Mouse (Mus musculus): ENCODE data around the gene Neurod4.
"Not testable (repeated sequence)": the region's sequence is repeated elsewhere in the genome, so short reads cannot be mapped to it uniquely, and the experiment has no call there.

Gene Neurod4

DNA sequence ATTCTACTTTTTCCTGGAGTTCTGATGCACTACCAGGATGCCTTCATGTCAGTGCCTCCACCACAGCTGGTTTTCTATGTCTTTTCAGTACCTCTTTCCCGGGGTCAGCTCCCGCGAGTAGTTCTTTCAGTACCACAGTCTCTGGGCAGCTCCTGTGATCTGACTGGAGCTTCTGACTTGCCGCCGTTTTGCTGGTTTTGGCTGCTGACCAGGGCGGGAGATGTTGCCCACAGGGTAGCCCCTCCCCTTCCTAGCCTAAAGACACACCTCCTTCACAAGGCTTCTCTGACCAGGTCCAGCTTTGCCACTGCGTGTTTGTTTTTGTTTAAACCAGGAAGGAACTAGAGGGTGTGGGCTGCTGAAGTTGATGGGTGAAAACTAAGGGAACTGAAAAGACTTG, at the start of gene Neurod4:
Gene Neurod4 (minus strand): TSS at position 175 of the 400 bp plus-strand sequence.
- peak; percentile 41 for DNase-seq (ENCODE audit: low spot score)

- DNase-seq (ENCODE audit: low spot score), result no peak
Observed at GRCm38 (mm10) chr10:130324243-130324642, 44.2 kb upstream of the Neurod4 start.

DNA sequence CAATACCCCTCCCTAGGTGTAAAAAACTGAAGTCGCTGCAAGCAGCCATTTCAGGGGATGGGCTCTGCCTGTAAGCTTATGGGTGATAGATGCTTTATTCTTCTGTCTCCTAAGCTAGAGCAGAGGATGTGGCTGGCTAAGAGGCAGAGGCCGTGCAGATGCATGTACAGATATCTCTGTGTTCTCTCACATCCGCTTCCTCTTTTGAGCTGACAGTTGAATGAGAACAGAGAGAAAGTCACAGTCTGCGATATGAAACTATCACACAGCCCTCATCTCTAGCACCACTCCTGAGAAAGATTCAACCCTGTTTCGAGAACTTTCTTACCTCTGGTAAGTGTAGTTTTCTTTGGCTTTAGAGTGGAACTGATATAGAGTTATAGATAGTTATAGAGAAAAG, 42.6 kb upstream of the Neurod4 start, which contains the start of gene Tespa1:
Gene Tespa1 (plus strand): TSS at position 234 of the 400 bp plus-strand sequence.
- no peak for DNase-seq (ENCODE audit: low spot score)

DNA sequence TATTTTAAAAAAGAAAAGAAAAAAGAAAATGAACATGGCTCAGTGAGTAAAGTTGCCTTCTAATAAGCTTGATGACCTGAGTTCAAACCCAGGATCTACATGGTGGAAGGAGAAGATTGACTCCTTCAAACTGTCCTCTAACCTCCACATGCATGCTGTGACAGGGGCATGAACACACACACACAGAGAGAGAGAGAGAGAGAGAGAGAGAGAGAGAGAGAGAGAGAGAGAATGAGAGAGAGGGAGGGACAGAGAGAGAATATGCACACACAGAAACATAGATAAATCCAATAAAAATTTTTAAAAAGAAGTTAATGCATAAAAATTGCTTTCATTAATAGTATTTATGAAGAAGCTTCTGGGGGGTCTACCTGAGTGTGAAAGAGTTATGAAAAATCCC, 42.0 kb upstream of the Neurod4 start:
- no peak for DNase-seq (ENCODE audit: low spot score)

DNA sequence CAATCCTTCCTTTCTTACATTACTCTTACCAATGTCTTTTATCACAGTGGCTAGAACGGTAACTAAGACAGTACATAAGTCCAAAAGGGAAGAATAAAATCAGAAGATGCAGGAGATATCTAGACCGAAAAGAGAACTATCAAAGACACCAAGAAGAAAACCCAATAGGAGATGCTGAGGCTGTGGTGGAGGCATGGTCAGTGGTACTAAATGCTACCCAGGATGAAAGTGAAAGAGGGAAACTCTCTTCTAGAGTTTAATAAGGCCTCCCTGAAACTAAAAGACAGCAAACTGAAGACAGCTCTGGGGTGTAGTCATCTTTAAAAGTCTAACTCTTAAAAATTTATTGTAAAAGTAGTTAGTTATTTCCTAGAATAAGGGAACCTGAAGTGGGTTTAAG, 40.7 kb upstream of the Neurod4 start:
- DNase-seq (ENCODE audit: low spot score), result no peak

DNA sequence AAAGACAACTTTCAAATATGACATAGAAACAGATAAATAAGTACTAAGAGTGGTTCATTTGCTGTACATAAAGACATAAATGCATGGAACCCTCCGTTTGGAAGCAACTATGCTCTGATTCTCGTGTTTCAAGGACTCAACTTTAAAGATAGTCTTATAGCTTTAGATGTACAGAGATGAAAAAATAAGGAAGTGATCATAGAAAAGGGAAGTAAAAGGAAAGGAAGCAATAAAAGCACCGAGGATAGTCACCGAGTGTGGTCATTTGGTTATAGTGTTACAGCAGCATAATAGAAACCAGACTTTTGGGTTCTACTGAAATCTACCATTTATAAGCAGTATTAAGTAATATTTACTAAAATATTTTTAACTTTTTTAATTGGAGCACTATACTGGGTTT, 38.7 kb upstream of the Neurod4 start:
- no peak for DNase-seq (ENCODE audit: low spot score)

DNA sequence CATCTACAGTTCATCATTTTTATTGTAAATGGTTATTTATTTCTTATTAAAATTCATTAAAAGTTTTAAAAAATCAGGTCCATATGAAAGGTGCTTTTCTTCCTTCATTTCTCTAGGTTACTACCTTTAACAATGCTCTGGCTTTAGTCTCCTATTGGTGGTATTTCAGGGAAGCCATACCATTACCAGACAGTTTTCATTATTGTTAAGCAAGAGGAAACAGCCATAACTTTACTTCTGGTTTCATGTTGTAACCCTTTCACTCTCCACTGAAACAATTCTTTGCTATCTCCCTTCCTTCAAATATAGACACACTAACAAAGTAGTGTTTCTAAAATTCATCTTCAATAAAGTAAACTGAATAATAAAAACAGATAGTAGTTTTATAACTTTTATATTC, 35.8 kb upstream of the Neurod4 start:
- no peak for DNase-seq (ENCODE audit: low spot score)

GRCm38 (mm10) chr10:130314110-130314829, 34.2 kb upstream of the Neurod4 start:
- DNase-seq (ENCODE audit: low spot score), result no peak

- no peak for DNase-seq (ENCODE audit: low spot score)
Observed at GRCm38 (mm10) chr10:130313531-130313930, 33.5 kb upstream of the Neurod4 start.

GRCm38 (mm10) chr10:130311534-130312227, 31.6 kb upstream of the Neurod4 start:
- no peak for DNase-seq (ENCODE audit: low spot score)

- not testable (repeated sequence) for DNase-seq (ENCODE audit: low spot score)
Observed at GRCm38 (mm10) chr10:130304138-130304537, 24.1 kb upstream of the Neurod4 start.

- DNase-seq (ENCODE audit: low spot score), result not testable (repeated sequence)
Observed at GRCm38 (mm10) chr10:130298748-130299147, 18.7 kb upstream of the Neurod4 start.

DNA sequence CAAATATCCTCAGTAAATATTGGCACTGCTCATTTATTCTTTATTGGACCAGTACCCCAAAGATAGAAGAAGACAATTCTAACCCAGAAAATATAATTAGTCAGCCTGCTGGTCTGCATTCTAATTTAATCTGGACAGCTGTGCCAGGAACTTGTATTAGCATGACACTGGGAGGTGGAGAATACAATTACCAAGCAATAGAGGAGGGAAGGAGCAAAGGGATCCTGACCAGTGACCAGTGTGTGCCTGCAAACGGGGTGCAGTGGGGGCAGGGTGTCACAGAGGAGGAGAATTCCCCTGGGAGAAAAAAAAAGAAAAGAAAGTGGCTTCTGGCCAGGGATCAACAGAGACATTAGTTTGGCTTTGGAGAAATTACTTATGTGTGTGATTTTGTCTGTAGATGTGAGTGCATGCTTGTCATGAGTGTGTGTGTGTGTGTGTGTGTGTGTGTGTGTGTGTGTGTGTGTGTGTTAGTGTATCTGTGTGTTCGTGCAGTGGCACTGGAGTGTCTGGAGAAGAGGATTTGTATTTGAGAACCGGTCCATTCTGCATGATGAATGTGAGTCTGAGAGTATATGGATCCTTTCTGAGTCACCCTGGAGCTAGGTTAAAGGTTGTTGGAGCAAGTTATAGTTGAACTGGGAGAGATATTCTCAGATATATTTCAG, 13.8 kb upstream of the Neurod4 start:
- no peak for DNase-seq (ENCODE audit: low spot score)

GRCm38 (mm10) chr10:130288007-130288406, 8.0 kb upstream of the Neurod4 start:
- DNase-seq (ENCODE audit: low spot score), result no peak

GRCm38 (mm10) chr10:130287201-130287600, 7.2 kb upstream of the Neurod4 start:
- DNase-seq (ENCODE audit: low spot score), result no peak

DNA sequence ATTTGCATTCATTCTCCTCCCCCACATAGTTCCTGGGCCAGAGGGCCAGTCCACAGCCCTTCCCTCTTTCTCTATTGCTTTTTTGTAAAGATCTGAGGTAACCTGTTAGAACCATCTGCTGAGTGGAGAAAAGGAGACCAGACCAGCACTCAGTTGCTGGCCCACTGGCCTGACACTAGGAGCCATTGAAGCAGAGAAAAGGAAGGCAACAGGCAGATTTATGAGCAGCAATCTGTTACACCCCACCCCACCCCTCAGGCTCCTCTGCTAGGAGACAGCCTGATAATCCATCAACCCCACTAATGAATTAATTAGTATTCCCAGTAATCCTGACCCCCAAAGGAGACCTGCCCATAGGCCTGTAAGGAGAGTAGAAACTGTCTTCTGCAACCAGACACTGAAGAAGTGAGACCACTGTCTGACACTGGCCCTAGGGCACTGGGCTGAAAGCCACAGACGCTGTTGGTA, 2.0 kb upstream of the Neurod4 start:
- no peak for DNase-seq (ENCODE audit: low spot score)

DNA sequence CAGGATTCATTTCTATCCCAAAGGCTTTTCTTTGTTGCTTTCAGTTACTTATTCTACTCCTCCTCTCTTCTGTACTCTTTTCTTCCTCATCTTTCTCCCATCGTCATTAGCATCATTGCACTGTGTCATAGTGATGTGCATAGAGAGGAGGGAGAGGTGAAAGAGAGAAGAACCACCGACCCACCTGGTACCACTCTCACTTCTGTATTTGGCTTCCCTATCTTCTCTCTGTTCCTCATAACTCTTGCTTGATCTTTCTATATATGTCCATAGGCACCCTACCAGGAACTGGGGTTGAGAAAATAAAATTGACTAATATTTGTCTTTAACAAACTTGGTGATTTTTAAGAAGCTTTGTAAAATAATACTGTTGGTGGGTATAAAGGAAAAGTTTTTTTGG, 3.5 kb downstream of the Neurod4 start:
- no peak for DNase-seq (ENCODE audit: low spot score)

DNA sequence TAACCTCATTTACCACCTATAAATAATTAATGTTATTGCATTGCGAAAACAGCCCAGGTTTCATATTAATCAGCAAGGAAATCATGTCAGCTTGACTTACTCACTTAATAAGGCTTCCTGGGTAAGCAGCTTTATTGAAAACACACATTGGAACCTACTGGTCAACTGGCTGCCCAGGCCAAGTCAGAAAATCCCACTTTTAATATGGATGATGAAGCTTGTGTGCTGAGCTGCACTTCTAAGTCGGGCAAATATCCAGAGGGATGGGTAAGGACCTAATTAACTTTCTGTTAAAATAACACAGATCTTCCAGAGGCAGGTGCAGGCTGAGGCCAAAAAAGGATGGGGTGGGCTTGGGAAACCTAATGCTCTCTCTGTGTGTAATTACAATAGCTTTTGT, 4.3 kb downstream of the Neurod4 start:
- no peak for DNase-seq (ENCODE audit: low spot score)

- DNase-seq (ENCODE audit: low spot score), result no peak
Observed at GRCm38 (mm10) chr10:130263203-130263602, 16.8 kb downstream of the Neurod4 start.

- no peak for DNase-seq (ENCODE audit: low spot score)
Observed at GRCm38 (mm10) chr10:130259483-130259882, 20.6 kb downstream of the Neurod4 start.

DNA sequence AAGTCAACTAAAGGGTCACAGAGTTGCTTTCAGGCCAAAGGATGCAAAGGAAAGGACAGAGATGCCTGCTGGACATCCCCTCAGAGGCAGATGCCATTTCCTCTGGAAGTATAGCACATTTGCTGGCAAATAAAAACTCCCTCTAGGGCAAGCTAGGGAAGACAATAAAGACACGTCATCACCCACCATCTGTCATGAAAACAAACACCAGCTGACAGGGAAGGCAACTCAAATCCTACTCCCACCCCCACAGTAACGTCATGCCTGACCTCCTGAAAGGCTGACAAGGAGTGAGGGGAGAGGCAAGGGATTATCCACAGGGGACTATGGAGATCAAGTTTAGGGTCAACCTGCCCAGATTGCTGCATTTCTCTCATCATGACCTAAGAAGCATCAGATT, 35.8 kb downstream of the Neurod4 start:
- DNase-seq (ENCODE audit: low spot score), result no peak

DNA sequence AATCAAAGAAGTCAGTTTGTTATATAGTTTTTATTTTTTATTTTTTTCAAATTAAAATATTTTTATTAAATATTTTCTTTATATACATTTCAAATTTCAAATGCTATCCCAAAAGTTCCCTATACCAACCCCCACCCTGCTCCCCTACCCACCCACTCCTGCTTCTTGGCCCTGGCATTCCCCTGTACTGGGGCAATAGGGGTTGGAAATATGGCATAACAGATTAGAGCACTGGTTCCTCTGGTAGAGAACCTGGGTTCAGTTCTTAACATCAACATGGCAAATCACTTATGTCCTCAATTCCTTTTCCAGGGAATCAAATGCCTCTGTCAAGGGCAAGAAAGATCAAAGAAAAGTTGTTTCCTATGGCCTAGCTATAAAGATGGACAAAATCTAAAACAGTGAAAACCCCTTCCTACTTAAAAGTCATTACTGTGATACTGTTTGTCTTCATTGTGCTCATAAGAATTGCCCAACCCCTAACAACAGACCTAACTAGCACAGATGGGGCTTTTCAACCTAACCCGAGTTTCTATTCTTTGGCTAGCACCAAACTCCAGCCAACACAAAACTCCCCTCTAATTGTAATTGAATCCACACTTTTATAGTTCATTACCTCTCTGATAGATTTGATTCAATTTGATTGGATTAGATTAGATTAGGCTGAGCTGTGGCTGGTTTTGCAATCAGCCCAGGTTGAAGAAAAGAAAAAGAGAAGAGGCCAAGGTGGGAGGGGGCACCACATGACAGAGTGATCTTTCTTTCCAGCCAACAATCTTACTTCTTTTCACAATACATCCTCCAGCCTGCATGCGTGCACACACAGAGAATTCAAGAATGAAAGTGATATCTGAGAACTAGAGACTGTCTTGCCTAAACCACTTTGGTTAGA, 41.5 kb downstream of the Neurod4 start:
- no peak for DNase-seq (ENCODE audit: low spot score)
